Mouse (Mus musculus) left cerebral cortex, adult 18-20 months (tissue): ENCODE data around the gene Phka1. TPM values are rescaled to one million over a fixed set of nuclear protein-coding genes. Genes with fewer than 3 reads are reported as not detected.
"Not testable (repeated sequence)": the region's sequence is repeated elsewhere in the genome, so short reads cannot be mapped to it uniquely, and the experiment has no call there.

Source experiments
- DNase-seq, 2 experiments: peaks; one replicate each; pipeline ENCODE4 v3.0.0; 2021 to 2022; ENCODE audit warnings: low spot score in 2 of 2, mixed read lengths in 1 of 2
- long read RNA-seq, 2 experiments: library from polyadenylated mRNA; stranded (forward); transcript quantifications; one replicate each; pipeline ENCODE4 v2.0.0; 2021
- total RNA-seq, 2 experiments: library from RNA; stranded (reverse); gene quantifications; 2 replicates each; pipeline ENCODE4 v1.2.3; 2021

Phka1 gene
- total RNA-seq = 10 to 100 TPM; 17.3 to 17.8 TPM
- long read RNA-seq, experiment 1, full-length matches to known transcripts = 14 of 20 reads
- long read RNA-seq, experiment 1, partial matches to known transcripts = 3 of 20 reads
- long read RNA-seq, experiment 1, other reads (novel, unspliced or antisense) = 3 of 20 reads
- long read RNA-seq, experiment 2, full-length matches to known transcripts = 5 of 7 reads
- long read RNA-seq, experiment 2, partial matches to known transcripts = 1 of 7 reads
- long read RNA-seq, experiment 2, other reads (novel, unspliced or antisense) = 1 of 7 reads

DNA sequence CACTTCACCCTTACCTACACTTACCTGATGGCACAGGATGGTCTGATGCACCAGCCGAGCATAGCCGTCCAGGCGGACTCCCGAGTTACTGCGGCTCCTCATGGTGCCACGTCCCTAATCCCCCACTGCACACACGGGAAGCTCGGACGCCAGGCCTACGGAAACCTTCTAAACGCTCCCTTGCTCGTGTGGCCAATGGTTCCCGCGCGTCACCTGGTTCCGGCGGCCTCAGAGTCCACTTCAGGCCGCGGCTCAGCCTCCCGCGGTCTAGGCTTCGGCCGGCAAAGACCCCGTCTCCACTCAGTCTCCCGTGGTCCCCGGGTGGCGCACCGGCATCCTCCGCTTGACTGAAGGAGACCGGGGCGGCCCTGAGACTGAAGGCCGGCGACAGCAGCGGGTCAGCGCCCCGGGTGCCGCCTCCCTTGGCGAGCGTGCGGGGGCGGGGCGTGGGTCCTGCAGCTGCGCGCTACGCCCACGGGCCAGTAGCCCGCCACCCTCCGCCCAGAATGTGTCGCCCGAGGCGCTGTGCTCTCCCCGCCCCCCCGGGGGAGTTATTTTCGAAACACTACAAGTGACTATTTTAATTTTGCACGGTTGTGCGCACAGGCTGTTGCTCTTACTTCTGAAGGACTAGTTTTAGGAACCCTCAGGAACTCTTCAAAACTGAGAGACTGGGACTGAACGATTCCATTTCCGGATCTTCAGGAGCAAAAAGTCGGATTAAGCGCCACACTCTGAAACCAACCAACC lies at the start of gene Phka1:
Gene Phka1 (minus strand): TSS at position 424 of the 750 bp plus-strand sequence.
- peak; percentile 58 to 64 for DNase-seq

DNA sequence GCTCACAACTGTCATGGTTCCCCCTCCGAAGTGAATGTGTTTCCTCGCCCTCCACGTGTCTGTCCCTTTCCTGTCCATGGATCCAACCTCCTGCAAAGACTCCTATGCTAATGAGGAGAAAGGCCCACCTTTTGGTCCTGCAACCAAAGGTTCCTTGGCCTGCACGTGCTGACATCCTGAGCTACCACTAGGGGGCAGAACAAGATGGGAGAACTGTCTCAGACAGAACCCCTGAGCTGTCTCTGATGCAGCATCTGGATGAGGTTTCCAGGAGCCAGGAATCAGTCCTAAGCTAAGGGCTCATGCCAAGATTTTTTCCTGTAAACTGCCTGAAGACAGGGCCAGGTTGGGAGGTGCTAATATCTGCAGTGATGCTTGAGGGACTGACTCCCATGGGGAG lies 45.2 kb upstream of the Phka1 start:
- DNase-seq = peak; percentile 28 to 50

DNA sequence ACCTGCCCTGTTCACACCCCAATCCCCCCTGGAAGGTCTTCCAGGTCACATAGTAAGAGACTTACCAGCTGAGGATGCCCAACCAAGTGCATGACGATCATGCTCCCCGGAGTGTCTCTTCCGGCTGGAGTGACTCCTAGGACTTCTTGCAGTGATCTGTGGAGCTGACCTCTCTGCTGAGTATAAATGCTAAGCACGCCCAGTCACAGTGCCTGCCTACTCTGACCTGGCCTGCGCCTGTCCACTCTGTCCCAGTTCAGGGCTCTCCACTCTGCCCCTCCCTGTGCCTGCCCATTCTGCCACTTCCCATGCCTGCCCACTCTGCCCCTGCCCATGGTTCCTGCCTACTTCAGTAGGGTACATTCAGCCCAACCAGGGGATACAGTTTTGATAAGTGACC lies 42.8 kb upstream of the Phka1 start, which contains the start of gene Gm3880:
Gene Gm3880 (minus strand): TSS at position 101 of the 400 bp plus-strand sequence.
- not testable (repeated sequence) for DNase-seq

DNA sequence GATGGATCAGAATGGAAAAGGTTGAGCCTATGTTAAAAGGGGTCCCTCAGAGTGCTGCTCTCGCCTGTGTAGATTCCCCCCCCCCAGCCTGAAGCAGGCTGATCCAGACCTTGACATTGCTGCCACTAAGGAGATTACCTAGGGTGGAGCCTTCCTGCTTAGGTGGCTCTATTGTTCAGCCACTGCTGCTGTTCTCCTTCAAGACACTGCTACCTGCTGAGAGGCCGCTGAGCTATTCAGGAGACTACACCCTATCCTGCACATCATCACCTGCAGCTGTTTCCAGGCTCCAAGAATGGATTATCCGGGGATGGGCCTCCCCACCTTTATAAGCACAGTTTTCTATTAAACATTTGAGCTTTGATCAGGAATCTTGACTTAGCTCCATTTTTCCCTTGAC lies 40.7 kb upstream of the Phka1 start:
- DNase-seq = not testable (repeated sequence)

DNA sequence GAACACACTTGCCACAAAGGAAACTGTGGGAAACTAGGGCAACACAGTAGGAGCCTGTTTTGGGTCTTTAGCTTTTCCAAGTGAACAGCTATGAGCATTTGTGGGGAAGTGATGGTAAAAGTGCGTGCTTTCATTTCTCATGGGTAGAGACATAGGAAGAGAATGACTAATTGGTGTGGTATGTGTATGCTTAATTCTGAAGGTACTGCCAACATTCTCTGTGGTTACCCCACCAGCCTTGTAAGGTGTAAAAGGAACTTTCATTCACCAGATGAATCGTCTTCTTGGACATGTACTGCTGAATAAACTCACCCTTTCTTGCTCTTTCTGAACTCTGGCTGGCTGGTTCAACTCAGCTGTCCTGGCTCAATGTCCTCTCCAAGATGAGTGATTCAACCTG lies 22.6 kb upstream of the Phka1 start:
- no peak for DNase-seq

DNA sequence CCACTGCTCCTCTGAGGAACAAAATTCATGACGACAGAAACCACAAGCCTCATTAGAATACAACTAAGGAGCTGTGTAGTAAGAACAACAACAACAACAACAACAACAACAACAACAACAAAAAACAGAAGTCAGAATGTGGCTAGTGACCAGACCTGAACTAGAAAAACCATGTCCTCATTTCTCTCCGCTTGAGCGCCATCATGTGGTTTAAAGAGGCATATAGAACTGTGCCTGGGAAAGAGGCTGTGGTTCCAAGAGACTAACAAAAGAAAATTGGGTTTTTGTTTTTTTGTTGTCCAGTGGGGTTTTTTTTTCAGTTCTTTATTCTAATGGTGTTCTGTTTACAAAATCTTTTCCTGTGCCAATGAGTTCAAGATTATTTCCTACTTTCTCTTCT lies 16.7 kb upstream of the Phka1 start:
- peak; percentile 13 to 26 for DNase-seq

DNA sequence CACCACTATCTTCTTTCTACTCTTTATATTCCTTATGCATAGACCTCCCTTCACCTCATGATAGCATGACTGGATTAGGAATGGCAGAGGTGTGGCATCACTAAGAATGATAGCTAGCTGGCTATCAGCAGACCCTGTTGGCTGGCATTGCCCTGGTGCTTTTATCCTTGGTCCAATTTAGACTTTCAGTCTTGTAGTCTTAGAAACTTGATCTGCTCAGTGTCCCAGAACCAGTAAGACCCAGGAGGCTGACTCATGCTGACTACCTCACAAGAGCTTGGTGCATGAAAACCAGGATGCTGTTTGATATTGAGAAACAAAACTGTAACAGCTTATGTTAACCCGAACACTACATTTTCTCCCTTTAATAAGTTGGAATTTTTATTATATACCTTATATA lies 1.6 kb upstream of the Phka1 start:
- no peak for DNase-seq

DNA sequence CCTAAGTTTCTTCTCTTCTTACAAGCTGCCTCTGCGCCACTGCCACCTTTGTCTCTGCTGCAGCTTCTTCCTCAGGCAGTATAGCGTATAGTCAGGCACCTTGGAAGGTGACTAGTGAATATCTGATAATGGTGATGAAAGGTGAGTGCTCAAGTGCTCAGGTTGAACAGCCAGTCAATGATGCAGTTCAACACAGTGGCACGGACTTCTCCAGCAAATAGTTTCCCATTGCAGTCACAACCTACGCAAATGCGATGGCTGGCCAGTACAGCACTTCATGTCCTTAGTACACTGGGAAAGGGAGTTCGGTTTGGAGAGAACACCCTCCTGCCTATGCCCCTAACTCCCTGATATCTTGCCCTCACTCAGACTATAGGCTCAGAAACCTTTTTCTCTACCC lies 1.1 kb upstream of the Phka1 start:
- no peak for DNase-seq

DNA sequence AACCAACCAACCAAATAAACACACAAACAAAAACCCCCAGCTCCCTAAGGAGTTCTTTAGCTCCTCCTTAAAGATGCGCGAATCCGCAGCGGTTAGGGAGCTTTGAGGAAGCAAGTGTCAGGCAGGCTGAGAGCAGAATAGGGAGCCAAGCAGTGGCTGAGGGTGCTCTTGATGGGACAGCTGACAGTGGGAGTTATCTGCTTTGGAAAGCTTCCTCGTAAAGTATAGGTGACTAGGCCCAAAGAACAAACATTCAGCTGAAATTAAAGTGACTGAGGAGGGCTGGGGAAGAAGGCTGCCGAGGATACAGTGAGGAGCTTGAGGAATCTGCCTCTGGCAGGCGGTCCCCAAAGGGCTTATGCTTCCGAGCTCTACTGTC lies 516 bp upstream of the Phka1 start:
- DNase-seq = no peak

DNA sequence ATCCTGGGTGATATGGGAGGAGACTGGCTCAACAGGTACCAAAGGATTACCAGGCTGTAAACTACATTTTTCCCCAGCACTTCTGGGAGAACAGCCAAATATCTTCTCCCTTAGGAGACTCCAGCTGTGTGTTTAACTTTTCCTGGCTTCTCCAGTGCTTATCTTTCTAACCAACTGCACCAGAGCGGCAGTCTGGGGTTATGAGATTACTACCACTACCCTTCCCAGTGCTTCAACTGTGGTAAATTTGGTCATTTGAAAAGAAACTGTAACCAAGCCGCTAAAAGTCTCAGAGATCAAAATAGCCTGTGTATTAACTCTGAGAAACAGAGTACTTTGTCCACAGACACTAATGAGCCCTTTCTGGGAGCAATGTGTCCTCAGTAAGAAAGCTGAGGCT lies 42.8 kb downstream of the Phka1 start:
- no peak for DNase-seq

DNA sequence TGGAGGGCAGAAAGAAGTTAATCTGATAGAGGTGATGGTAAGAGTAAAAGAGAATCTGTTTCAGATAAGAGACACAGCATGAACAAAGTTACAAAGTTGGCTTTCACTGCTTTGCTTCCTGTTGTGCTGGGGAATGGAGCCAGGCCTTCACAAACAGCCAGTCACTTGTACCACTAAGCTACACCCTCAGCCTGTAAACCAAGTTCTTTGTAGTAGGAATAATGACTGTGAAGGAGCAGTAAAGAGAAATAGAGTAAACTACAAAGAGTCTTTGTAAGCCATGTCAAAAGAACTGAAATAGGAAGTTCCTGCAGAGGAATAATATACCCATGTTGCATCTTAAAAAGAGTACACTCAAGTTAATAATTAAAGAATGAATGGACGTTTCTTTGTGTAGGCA lies 55.5 kb downstream of the Phka1 start:
- DNase-seq = no peak

DNA sequence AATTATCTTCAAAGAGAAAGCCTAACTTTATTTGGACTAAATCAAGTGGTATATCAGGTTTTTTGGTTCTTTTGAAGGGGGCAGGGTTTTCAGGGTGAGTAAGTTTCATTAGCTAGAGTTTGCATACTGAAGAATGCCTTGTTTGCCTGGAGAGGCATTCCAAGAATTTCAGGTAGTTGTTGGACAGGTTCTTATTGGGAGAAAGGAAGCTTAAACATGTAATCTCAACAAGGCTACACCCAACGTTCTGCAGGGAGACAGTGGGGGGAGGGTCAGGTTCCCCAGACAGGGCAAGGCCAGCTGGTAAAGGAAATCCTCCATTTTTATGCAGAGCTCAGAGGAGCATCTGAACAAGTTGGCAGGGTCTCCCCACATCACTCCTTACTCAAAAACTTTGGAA lies 72.9 kb downstream of the Phka1 start:
- DNase-seq = no peak

DNA sequence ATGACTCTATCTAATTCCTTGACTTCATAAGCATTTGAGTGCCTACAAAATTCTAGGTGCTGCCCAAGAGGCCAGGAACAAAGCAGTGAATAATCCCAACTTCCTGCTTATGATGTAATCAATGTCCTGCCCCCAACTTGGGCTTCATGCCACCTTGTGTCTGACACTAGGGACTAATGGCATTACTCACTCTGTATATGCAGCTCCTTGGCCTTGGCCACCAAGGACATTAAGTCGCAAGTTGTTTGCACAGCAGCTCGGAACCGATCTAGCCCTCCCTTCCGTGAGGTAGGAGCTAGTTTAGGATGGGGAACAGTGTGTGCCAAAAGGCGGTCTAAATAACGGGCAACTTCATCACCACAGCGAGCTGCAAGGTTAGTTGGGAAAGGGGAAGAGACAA lies 87.1 kb downstream of the Phka1 start:
- no peak for DNase-seq

DNA sequence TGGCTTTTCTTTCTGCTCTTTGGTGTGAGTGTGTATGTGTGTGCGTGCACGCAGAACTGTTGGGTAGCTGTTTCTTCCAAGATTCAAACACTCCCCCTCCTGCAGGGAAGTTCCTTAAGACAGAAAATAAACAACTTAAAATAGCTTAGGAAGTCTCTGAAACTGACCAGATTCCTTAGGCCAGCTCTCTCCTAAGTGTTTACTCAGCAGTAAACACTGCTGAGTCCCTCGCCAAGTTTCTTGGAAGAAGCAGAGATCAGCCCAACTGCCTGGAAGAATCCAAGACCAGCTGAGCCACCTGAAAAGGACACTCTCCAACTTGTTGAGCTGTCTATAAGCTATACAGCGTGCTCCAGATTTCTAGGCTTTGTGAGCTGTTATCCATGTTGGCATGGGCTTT lies 134.8 kb downstream of the Phka1 start:
- DNase-seq = no peak

DNA sequence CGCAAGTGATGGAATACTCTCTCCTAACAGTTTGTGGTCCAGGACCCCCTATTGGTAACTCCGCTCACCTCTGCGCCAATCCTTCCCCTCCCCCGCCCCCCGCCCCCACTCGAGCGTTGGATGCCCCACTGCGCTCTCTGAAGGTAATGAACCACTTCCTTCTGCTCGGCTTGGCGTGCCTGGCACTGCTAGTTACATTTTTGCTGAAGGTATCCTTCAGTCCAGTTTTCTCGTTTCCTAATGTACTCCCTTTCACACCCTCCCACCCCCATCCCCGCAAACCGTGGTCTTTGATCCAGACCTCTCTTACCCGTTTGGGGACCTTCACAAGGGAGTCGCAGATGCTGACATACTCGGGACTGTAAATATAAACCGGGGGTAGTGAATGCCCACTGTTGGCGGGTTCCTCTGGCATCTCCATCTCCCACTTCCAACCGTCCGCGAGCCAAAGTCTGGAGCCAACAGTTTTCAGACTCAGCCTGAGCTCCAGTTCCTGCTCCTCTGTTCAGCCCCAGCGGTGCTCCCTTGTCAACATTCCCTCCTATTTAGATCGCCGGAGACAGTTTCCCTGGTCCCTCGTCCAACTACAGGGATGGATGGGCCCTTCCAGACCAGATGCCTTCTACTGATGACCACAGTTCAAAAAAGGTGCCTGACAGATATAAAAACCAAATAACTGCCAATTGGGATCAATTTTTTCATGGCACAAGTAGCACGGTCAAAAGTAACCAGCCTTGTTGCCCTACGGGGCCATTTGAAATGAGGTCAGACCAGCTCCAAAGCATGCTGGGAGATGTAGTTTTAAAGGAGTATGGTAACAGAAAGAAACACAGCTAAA lies 139.2 kb downstream of the Phka1 start, which contains the start of gene Hdac8:
Gene Hdac8 (minus strand): TSS at position 716 of the 838 bp plus-strand sequence.
- peak; percentile 25 to 37 for DNase-seq

DNA sequence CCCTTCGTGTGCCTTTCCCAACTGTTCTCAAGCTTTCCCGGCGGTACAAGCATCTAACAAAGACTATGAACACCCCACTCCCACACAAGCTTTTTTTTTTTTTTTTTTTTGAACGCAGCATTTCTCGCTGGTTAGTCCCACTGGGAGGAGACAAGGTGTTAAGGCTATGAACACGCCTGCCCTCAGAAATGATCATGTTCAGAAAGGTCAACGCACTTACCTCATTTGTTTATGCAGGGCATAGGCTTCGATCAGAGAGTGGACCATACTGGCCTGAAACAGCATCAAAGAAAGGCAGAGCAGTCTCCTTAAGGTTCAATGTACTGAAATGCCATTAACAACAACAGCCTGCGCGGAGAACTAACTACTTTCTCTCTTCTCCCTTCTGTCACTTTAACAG lies 139.9 kb downstream of the Phka1 start:
- DNase-seq = no peak

DNA sequence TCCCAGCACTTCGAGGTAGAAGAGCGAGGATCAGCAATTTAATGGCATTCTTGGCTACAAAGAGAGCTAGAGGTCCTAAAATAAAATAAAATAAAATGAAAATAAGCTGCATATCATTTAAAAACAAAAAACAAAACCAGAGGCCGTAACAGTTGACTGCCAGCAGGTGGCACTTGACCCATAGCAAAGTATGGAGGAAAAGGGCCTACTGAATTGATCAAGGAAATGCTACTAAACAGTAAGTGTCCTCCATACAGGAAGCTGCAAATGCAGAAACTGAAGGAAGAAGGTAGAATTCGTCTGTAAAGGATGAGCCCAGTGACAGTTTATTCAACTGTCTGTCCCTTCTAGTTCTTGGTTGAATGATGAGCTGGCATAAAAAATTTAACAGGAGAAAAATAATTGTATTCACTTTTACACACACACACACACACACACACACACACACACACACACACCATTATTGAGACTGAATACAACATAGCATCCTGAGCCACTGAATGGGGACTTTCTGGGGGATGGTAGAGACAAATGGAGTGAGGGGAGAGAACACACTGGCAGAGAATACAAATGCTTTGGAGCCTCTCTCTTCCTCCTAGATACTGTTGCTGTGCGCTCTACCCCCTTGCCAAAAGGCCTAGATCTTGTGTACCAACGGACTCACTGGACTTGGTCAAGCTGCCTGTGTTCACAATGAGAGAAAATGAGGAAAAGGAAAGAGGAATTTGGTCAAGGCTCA lies 149.9 kb downstream of the Phka1 start:
- no peak for DNase-seq

DNA sequence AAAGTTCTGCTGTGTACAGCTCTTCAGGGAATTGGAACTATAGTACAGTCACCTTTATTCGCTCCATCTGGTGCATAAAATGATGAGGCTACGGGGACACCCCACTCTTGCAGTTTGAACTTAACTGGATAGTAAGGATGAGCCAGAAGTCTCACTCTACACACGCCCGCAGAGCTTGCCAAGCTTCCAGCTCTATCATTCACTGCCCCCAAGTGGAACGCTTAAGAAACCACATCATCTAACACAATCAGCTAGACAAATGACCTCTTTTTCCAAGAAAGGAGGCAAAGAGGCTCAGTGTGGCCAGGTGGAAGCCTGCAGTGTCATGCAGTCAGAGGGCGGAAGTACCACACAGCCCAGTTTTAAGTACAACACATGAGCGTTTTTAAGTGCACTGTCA lies 158.5 kb downstream of the Phka1 start:
- no peak for DNase-seq

DNA sequence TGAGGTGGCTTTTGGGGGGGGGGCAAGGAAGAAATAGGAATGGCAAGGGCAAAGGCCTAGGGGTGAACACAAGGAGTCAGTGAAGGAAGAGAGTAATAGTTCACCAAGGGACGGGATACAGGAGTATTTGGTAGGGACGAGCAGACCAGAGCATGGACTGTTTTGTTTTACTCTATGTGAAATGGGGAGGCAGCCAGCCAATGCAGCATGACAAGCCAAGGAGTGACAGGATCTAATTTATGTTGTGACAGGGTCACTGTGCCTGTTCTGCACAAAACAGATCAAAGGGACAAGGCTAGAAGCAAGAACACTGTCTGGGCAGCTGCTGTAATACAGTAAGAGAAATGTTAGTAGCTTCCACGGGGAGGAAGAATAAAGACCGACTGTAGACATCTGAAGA lies 164.4 kb downstream of the Phka1 start:
- DNase-seq = no peak

DNA sequence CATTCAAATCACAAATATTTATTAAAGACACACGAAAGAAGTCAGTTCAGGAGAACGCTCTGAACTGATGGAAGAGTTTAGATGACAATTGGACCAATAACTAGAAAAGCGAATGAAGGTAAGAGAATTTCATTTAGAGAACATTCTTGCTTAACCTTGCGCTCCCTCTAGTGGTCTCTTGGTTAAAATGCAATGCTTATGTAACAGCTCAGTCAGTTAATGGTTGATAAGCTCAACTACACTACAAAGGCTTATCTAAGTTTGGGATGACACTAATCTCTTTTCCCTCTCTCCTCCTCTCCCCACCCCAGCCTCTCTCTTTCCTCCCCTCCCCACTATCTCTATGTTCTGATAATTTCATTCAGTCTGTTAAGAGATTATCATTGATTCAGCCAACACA lies 165.1 kb downstream of the Phka1 start:
- DNase-seq = peak; percentile 21 to 45

DNA sequence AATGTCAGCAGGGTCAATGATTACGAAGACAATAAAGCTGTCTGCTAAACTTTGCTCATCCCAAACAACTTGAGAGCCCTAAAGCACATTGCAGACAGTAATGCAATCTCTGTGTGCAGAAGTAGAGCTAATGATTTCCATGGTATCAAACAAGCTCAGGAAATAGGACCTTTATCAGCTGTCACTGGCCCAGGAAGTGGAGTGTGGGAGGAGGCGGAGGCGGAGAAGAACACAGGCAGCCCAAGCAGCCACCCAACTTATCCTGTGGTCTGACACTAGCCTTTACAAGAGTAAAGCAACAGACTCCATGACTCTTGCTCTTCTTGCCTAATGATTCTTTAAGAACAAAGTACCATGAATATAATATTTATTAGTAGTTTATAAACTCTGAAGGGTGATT lies 165.6 kb downstream of the Phka1 start:
- no peak for DNase-seq
